ENCODE assay signal across 10 mouse cellular contexts in the genomic region with DNA sequence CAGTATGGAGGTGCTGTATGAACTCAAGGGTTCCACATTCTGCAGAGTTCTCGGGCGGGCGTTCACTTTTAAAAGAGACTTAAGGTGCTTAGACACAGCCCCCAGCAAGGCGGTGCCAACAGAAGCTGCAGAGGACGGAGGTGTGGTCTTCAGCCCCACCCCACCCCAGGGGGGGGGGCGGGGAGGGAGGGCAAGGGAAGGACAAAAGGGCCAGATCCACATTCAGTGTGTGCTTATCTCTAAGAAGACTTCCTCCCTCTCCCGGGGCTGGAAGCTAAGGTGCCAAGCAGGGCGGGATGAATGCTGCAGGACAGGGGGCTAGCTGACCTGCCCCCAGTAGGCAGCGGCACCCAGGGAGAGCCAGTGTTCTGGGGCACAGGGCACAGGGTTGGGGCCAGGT. TPM values are rescaled to one million over a fixed set of nuclear protein-coding genes. Genes with fewer than 3 reads are reported as not detected.
DNase-seq lines count a peak whose midpoint lies in the region; ATAC-seq lines count a peak whose summit lies in the region.
"Had no signal": no experiment of that assay in that cellular context is flagged by ENCODE, and none has a peak within 500 bp of the region (broad histone marks: within the 10 kb centered on the region; RNA-seq: fewer than 3 reads in every experiment).

No protein-coding gene starts in this region.

- H3K4me1 ChIP-seq in lung, embryonic 15.5 days, result 0 out of 2 replicates have a peak, but pooled peaks cover 2% of the 10 kb centered on the region
- peaks cover 18% of the 10 kb centered on the region for H3K4me1 ChIP-seq in liver, embryonic 12.5 days

- no peak overlapping the region for H3K27ac ChIP-seq in lung, embryonic 15.5 days
- 0 out of 2 replicates have a peak overlapping the region, but pooled peaks have one; percentile 1 for H3K27ac ChIP-seq in liver, embryonic 12.5 days
- H3K27ac ChIP-seq: hindbrain, embryonic 12.5 days had no signal

- 0 out of 2 replicates have a peak, but pooled peaks have one; percentile 29 for ATAC-seq in lung, embryonic 15.5 days (ENCODE audit: borderline replicate concordance, extremely low read depth, low FRiP score, low TSS enrichment)
- peak; percentile 78 for ATAC-seq in liver, embryonic 12.5 days
- no peak for ATAC-seq in frontal cortex, adult (ENCODE audit: low TSS enrichment)
- no peak for ATAC-seq in cerebellum, adult (ENCODE audit: insufficient number of reproducible peaks, low FRiP score, low TSS enrichment)

- WGBS in lung, embryonic 15.5 days, result 34% methylated on average over 8 of the region's 9 CpGs
- 4% methylated on average over 9 of the region's 9 CpGs for WGBS in liver, embryonic 12.5 days (ENCODE audit: insufficient replicate concordance)

- no peak overlapping the region for H3K4me2 ChIP-seq in lung, embryonic 15.5 days
- H3K4me2 ChIP-seq in liver, embryonic 12.5 days, result peak overlapping the region; percentile 56
- H3K4me2 ChIP-seq: hindbrain, embryonic 12.5 days had no signal

- no peak overlapping the region for H3K4me3 ChIP-seq in lung, embryonic 15.5 days
- H3K4me3 ChIP-seq in liver, embryonic 12.5 days, result 0 out of 2 replicates have a peak overlapping the region, but pooled peaks have one; percentile 16
- H3K4me3 ChIP-seq: erythroblast, embryonic 14.5 days; hindbrain, embryonic 12.5 days had no signal

- no peaks in the 10 kb centered on the region for H3K27me3 ChIP-seq in lung, embryonic 15.5 days
- H3K27me3 ChIP-seq in liver, embryonic 12.5 days (replicated peaks), result no peaks in the 10 kb centered on the region; the same call in 1 of the 2 replicates
- H3K27me3 ChIP-seq: hindbrain, embryonic 12.5 days had no signal

- H3K9ac ChIP-seq in lung, embryonic 15.5 days, result no peak overlapping the region
- no peak overlapping the region for H3K9ac ChIP-seq in liver, embryonic 12.5 days
- H3K9ac ChIP-seq: hindbrain, embryonic 12.5 days had no signal

- no peaks in the 10 kb centered on the region for H3K9me3 ChIP-seq in lung, embryonic 15.5 days
- H3K9me3 ChIP-seq in liver, embryonic 12.5 days (replicated peaks), result no peaks in the 10 kb centered on the region
- H3K9me3 ChIP-seq: hindbrain, embryonic 12.5 days had no signal

- peaks cover 26% of the 10 kb centered on the region for H3K36me3 ChIP-seq in lung, embryonic 15.5 days
- H3K36me3 ChIP-seq in liver, embryonic 12.5 days, result peaks cover 7% of the 10 kb centered on the region; the same call in 1 of the 2 replicates

- no peak for DNase-seq in lung, postnatal 25 days (ENCODE audit: low spot score)
- peak; percentile 12 for DNase-seq in embryo, embryonic 9.5 days (ENCODE audit: extremely low spot score)
- peak; percentile 63 for DNase-seq in testis, postnatal 10 days (ENCODE audit: low spot score)
- DNase-seq in layer of hippocampus, postnatal 14 days (ENCODE audit: low spot score in 2 of 2), result no peak

RNA-seq across cellular contexts. Expression of gene Trappc10, which starts 28.5 kb away (rescaled TPM):
- polyA plus RNA-seq in lung, embryonic 15.5 days (2015; fragmentation: Nextera tagmentation; extraction: Ambion mirVana), result 13.0 and 14.4 TPM in 2 replicates
- 21.9 and 24.5 TPM in 2 replicates for polyA plus RNA-seq in liver, embryonic 12.5 days (2016; fragmentation: Nextera tagmentation; extraction: Ambion mirVana)
- 10 to 100 TPM; 76.9 to 80.1 TPM for total RNA-seq in layer of hippocampus, postnatal 14 days (2021)

Comparison
In these comparisons a context has a peak if more than half of its experiments do, and no peak if none do; other contexts are left out.
1. ATAC-seq: peak in lung, embryonic 15.5 days (single experiment) and liver, embryonic 12.5 days (single experiment); none in frontal cortex, adult (single experiment) and cerebellum, adult (single experiment).
2. DNase-seq: peak in embryo, embryonic 9.5 days (single experiment) and testis, postnatal 10 days (single experiment); none in lung, postnatal 25 days (single experiment) and layer of hippocampus, postnatal 14 days (0 of 2).